Mouse (Mus musculus) spleen, postnatal 10 days (tissue): ENCODE results near the gene Nme6.

Experiments used
- DNase-seq, 2 experiments: peaks; one replicate each; pipeline ENCODE4 v3.0.0; 2021 to 2022; ENCODE audit warnings: low spot score in 2 of 2

Nme6 gene

DNA sequence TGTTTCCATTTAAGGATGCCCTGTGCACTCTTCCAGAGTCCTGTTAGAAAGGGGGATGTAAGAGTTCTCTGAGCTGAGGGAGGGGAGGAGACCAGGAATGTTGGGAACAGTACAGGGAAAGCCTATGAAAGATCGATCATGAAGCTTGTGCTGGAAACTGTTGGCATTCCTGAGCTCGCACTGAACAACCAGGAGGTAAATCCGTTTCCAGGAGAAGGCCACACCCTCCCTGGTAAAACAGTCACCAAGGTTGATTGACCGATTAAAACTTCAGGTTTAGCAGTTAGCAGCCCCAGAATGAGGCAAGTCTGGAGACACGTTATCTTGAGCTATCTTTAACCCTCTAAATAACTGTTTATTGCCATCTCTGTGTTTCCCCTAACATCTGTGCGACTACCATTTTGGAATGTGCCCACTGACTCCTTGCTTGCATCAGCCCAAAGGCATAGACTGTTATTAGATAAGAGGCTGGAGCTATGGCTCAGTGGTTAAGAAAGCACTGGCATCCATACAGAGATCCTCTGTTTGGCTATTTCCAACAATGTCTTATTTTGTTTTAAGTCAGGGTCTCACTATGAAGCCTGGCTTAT, 38.5 kb downstream of the Nme6 start:
- DNase-seq, result no peak

DNA sequence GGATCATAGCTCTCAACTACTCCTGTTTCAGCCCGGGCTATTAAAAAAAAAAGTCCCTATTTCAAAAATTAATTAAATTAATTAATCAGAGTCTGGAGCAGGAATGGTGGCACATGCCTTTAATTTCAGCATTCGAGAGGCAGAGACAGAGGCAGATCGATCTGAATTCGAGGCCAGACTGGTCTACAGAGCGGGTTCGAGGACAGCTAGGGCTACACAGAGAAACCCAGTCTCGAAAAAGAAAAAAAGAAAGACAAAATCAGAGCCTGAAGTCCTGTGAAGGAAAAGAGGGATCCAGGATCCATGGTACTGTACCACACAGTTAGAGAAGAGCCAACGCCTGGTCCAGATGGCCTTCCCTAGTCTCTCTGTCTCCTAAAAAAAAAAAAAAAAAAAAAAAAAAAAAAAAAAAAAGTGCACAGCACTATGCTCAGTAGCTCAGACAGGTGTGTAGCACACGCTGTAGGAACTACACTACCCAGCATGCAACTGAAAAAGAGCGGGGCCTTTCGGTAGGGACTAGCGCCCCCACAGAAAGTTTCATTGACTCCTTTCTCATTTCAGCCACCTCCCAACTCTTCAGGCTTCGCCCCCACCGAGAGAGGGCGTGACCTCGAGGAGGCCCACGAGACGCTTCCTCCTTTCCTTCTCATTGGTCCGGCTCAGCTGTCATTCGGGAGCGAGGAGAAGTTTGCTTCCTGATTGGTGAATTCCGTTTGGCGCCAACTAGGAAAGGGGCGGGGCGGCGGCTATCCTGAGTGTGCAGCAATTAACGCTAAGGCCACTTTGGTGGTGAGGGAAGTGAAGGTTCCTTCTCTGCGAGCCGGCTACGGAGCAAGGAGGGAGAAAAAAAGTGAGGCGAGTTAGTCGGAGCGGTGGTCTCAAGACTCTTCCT, 42.5 kb downstream of the Nme6 start, which contains the start of gene Cdc25a:
Cdc25a (plus strand) TSS at position 783 of the 895 bp plus-strand sequence.
- peak; percentile 92 to 98 for DNase-seq

DNA sequence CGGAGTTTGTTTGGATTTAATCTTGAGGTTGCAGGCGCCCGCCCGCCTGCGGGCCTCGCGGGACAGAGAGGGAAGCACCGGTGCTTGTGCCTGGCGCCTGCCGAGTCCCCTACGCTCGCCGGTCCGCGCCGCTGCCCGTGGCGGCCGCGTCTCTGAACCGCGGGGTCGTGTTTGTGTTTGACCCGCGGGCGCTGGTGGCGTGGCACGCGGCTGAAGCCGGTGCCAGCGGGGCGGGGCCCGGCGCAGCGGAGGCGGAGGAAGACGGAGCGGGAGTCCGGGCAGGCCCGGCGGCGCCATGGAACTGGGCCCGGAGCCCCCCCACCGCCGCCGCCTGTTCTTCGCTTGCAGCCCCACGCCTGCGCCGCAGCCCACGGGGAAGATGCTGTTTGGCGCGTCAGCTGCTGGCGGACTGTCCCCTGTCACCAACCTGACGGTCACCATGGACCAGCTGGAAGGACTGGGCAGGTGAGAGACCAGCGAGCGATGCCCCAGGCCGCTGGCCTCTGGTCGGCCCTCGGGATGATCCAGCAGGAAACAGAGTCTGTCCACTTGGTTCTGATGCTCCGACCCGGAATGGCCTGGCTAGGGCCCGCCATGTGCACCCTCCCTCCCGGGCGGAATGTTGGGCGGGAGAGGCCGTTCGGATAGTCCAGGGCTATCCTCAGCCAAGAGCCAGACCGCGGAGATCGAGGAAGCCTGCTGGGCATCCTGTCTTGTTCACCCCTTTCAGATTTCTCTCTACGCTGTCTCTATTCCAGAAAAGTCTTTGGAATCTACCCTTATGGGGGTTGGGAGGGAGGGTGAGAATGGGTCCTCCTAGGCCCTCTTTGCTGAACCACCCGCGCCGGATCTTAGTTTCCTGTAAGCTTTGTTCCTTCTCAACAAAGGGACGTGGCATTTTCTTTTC, 43.4 kb downstream of the Nme6 start:
- peak in 1 of 2 experiments; percentile 72 for DNase-seq

DNA sequence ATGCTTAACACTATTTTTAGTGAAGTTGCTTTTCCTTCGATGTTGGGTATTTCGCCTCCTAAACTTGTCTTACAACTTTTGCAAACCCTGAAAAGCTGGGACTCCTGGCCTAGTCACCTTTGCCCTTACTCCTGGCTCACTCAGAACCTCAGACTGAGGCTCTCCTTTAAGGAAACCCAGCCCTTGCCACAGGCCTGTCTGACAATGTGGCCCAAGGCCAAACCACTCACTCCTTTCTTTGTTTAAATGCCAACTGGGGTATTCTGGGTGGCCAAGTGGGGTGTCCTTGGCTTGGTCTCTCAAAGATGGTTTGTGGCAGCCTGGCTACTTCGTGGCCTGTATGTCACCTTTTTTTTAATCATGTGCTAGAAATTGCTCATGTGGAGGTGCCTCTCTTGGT, 44.2 kb downstream of the Nme6 start:
- DNase-seq, result peak in 1 of 2 experiments; percentile 16

DNA sequence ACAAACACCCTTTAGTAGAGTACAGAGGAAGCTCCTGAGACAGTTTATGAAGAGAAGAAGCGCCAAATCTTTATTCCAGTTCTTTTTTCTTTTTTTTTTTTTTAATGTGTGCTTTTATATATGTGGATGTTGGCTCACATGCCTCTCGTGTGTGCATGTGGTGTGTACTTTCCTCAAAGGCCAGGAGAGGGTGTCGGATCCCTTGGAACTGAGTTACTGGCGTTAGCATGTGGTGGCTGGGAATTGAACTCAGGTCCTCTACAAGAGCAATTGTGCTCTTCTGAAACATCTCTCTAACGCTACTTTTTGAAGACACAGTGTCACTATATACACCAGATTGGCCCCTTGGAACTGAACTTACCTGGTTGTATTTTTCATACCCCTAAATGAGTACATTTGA, 45.1 kb downstream of the Nme6 start:
- no peak for DNase-seq

DNA sequence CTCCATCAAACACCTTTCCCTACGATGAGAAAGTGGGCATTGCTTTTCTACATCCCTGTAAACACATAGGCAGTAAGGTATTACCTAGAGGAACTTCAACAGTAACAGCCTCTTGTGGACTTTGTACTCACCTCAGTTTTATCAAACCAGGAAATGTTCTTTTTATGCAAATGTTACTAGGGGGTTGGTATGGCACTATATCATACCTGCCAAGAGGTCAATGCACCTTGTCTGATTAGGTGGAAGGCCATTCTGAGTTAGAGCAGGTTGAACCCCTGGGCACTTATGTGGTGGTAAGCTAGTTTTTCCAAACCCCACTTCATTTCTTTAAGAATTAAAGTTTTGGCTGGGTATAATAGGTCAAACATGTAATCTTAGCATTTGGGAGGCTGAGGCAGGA, 46.8 kb downstream of the Nme6 start:
- DNase-seq, result no peak

DNA sequence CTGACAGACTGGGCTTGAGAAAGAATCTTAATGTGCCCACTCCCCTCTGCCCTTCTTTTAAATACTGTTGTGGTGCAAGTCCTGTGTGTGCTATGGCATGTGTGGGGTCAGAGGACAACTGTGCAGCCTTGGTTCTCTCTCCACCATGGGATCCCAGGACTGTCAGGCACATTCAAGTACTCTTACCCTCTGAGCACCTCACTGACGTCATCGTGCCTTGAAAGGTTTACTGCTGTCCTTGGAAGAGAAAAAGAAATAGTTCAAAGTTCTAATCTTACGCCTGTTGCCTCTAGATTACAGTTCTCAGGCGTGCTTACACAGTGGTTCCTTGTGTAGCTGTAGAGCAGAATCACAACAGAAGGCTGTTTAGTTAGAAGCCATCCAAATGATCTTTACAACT, 53.7 kb downstream of the Nme6 start:
- DNase-seq, result no peak

DNA sequence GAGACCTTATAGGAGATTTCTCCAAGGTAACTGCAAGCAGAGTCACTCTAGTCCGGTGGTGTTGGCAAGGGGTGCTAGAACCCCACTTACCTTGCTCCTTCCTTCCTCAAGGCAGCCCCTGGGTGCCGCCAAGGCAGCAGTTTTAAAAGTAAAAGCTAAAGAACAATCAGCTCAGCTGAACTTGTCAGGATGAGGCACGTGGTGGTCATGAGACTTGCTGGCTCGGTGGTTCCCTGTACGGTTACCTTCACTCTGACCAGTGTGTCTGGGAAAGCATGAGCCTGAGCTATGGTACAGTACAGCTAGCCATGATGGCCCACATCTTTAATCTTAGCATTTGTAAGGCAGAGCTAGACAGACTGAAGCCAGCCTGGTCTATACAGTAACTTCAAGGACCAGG, 54.8 kb downstream of the Nme6 start:
- no peak for DNase-seq

DNA sequence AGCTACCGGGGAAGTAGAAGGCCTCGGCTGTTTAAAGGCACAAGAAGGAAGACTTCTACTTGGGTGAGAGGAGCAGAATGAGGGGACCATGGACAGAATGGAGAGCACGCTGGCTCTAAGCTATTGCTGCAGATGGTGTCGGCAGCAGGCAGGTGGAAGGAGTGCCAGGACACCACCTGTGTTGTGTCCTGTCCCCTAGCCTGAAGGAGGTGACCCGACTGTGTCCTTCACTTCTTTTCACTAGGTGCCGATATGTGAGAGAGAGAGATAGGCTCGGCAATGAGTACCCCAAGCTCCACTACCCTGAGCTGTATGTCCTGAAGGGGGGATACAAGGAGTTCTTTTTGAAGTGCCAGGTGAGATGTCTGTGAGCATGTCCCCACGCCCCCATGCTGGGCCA, 59.0 kb downstream of the Nme6 start:
- no peak for DNase-seq
